Mouse (Mus musculus) urinary bladder, postnatal 0 days (tissue): Measurements from ENCODE around the gene Agrp. TPM values are rescaled to one million over a fixed set of nuclear protein-coding genes. Genes with fewer than 3 reads are reported as not detected.

Experiments used
- microRNA counts: library from miRNA; unstranded; fragments of <30 nt; microRNA quantifications from one replicate; lab custom pipeline; 2016
- microRNA-seq: library from miRNA; unstranded; fragments of <30 nt; microRNA quantifications from one replicate; pipeline ENCODE4, GENCODE M21; 2016
- polyA plus RNA-seq: library from polyadenylated mRNA; unstranded; fragments of >200 nt; fragmentation: Nextera tagmentation; extraction: Ambion mirVana; gene quantifications from 2 replicates; pipeline ENCODE4 v1.2.1, GENCODE M21; 2015

The Agrp gene
- 9.2 and 13.5 TPM in 2 replicates for polyA plus RNA-seq

GRCm38 (mm10) chr8:105636963-105637510 is at the start of gene Agrp:
Agrp (minus strand) TSS chr8:105637393.

GRCm38 (mm10) chr8:105685796-105686308 is 48.7 kb upstream of the Agrp start, which contains the start of gene Carmil2:
Carmil2 (plus strand) TSS chr8:105686274.

GRCm38 (mm10) chr8:105636018-105636962 is 903 bp downstream of the Agrp start, which contains the start of gene Ctcf:
Ctcf (plus strand) TSS chr8:105636568.

GRCm38 (mm10) chr8:105604804-105605381 is 32.3 kb downstream of the Agrp start, which contains the start of gene Ripor1:
Ripor1 (plus strand) TSS chr8:105605255.

GRCm38 (mm10) chr8:105565952-105566702 is 71.1 kb downstream of the Agrp start, which contains the start of gene Atp6v0d1:
Atp6v0d1 (minus strand) TSS chr8:105566047.

GRCm38 (mm10) chr8:105518436-105519313 is 118.5 kb downstream of the Agrp start, which contains the start of gene Hsd11b2:
Hsd11b2 (plus strand) TSS chr8:105518755.

MicroRNAs encoded within 50 kb of the gene (microRNA counts, 519-probe panel; counts per million panel counts)
- 2,983 counts per million, percentile 46 among the panel's probes with 10 or more counts for microRNA mmu-miR-1966 (lab: Ali Mortazavi, UCI)

Small RNA genes within 50 kb of the gene (microRNA-seq; reads per million reads assigned to microRNA genes)
- not detected for gene Mir1966

Other genes starting within 250 kb of the Agrp start
- gene Kctd19, start 223.9 kb downstream of the Agrp start, polyA plus RNA-seq = not detected in 2 replicates
- gene Lrrc36, start 223.8 kb downstream of the Agrp start, polyA plus RNA-seq = 0.14 and 0.34 TPM in 2 replicates
- 44.9 and 57.8 TPM in 2 replicates for gene Tppp3, start 165.9 kb downstream of the Agrp start, polyA plus RNA-seq
- 19.3 and 20.5 TPM in 2 replicates for gene Zdhhc1, start 140.5 kb downstream of the Agrp start, polyA plus RNA-seq
- gene Hsd11b2, start 118.6 kb downstream of the Agrp start, polyA plus RNA-seq = 0.51 and 0.60 TPM in 2 replicates
- 87.1 and 100.0 TPM in 2 replicates for gene Atp6v0d1, start 71.3 kb downstream of the Agrp start, polyA plus RNA-seq
- 17.4 and 20.9 TPM in 2 replicates for gene Ripor1, start 32.1 kb downstream of the Agrp start, polyA plus RNA-seq
- gene Ctcf, start 825 bp downstream of the Agrp start, polyA plus RNA-seq = 40.8 and 44.2 TPM in 2 replicates
- gene Carmil2, start 48.9 kb upstream of the Agrp start, polyA plus RNA-seq = 0.08 and 0.12 TPM in 2 replicates
- gene Acd, start 63.7 kb upstream of the Agrp start, polyA plus RNA-seq = 28.8 and 29.9 TPM in 2 replicates
- 10.8 and 11.4 TPM in 2 replicates for gene Pard6a, start 63.8 kb upstream of the Agrp start, polyA plus RNA-seq
- gene 4933405L10Rik, start 70.3 kb upstream of the Agrp start, polyA plus RNA-seq = not detected in 2 replicates
- gene Enkd1, start 70.8 kb upstream of the Agrp start, polyA plus RNA-seq = 6.3 and 6.6 TPM in 2 replicates
- gene Gfod2, start 121.3 kb upstream of the Agrp start, polyA plus RNA-seq = 8.4 and 11.5 TPM in 2 replicates
- gene Ranbp10, start 190.0 kb upstream of the Agrp start, polyA plus RNA-seq = 5.3 and 5.5 TPM in 2 replicates
- gene Tsnaxip1, start 190.3 kb upstream of the Agrp start, polyA plus RNA-seq = not detected in 2 replicates
- gene Cenpt, start 215.9 kb upstream of the Agrp start, polyA plus RNA-seq = 12.8 and 15.9 TPM in 2 replicates
- 34.7 and 37.6 TPM in 2 replicates for gene Thap11, start 217.7 kb upstream of the Agrp start, polyA plus RNA-seq
- 135 and 151 TPM in 2 replicates for gene Nutf2, start 223.2 kb upstream of the Agrp start, polyA plus RNA-seq
- gene Edc4, start 243.5 kb upstream of the Agrp start, polyA plus RNA-seq = 16.9 and 18.8 TPM in 2 replicates